Mouse (Mus musculus): Measurements from ENCODE around the gene Gm826.

- TF ChIP-seq POLR2A (IDR thresholded peaks at IDR 0.05; ENCODE audit: insufficient read depth, low read length) (no peak), CTCF (IDR thresholded peaks at IDR 0.05; ENCODE audit: low read depth, low read length) (no peak), EP300 (IDR thresholded peaks at IDR 0.05; ENCODE audit: insufficient read depth, low read depth, low read length) (no peak)
Measured at GRCm38 (mm10) chr2:160365107-160365911, 31.3 kb upstream of the Gm826 start.
